Comparison of ENCODE assay signal across 9 mouse cellular contexts in genomic region chr1:185482001-185482761, GRCm38 (mm10). TPM values are rescaled to one million over a fixed set of nuclear protein-coding genes. Genes with fewer than 3 reads are reported as not detected.
DNase-seq lines count a peak whose midpoint lies in the region; ATAC-seq and TF ChIP-seq lines count a peak whose summit lies in the region.
"Had no signal": no experiment of that assay in that cellular context is flagged by ENCODE, and none has a peak within 500 bp of the region (broad histone marks: within the 10 kb centered on the region; RNA-seq: fewer than 3 reads in every experiment).

No protein-coding gene starts in this region.

- WGBS in kidney, adult 2 months: 38% methylated on average over 19 of the region's 19 CpGs
- WGBS in hindbrain, embryonic 11.5 days: 55% methylated on average over 19 of the region's 19 CpGs

- H3K27me3 ChIP-seq in kidney, adult 2 months (replicated peaks; ENCODE audit: control insufficient read depth, insufficient read depth, low read length): no peaks in the 10 kb centered on the region
- no peaks in the 10 kb centered on the region for H3K27me3 ChIP-seq in hindbrain, embryonic 11.5 days (ENCODE audit: control insufficient read depth, insufficient read depth, low read length)

- intact Hi-C loops in left cerebral cortex, postnatal 36 days (cut with DNase I): no loop called here

- peak overlapping the region; percentile 21; the same call in 1 of the 2 replicates for H3K4me3 ChIP-seq in kidney, adult 2 months (ENCODE audit: insufficient read depth, low read depth, low read length)
- H3K4me3 ChIP-seq in hindbrain, embryonic 11.5 days (ENCODE audit: low read depth, low read length): no peak overlapping the region

- H3K4me1 ChIP-seq in kidney, adult 2 months (ENCODE audit: control insufficient read depth, insufficient read depth, low read length): no peaks in the 10 kb centered on the region
- H3K4me1 ChIP-seq in hindbrain, embryonic 11.5 days (replicated peaks; ENCODE audit: control insufficient read depth, insufficient read depth, low read length): peaks cover 7% of the 10 kb centered on the region; the same call in 1 of the 2 replicates

- H3K4me2 ChIP-seq in hindbrain, embryonic 11.5 days (replicated peaks; ENCODE audit: low read depth, low read length): peak overlapping the region; percentile 11; the same call in 1 of the 2 replicates

- H3K9ac ChIP-seq in hindbrain, embryonic 11.5 days (ENCODE audit: low read depth, low read length): no peak overlapping the region

- TF ChIP-seq CTCF in kidney, adult 2 months (conservative IDR thresholded peaks at IDR 0.05; ENCODE audit: insufficient read depth, insufficient read length, low read depth, low read length): no peak

- H3K9me3 ChIP-seq in hindbrain, embryonic 11.5 days (ENCODE audit: control insufficient read depth, low read length): no peaks in the 10 kb centered on the region

- no peak for TF ChIP-seq POLR2A in kidney, adult 2 months (IDR thresholded peaks at IDR 0.05; ENCODE audit: low read depth, low read length)

- ATAC-seq in hindbrain, embryonic 11.5 days (ENCODE audit: low FRiP score): peak; percentile 83

- no peak overlapping the region for H3K27ac ChIP-seq in kidney, adult 2 months (ENCODE audit: insufficient read depth, low read depth, low read length)
- peak overlapping the region; percentile 53 for H3K27ac ChIP-seq in hindbrain, embryonic 11.5 days (ENCODE audit: low read depth, low read length)

- no peaks in the 10 kb centered on the region for H3K36me3 ChIP-seq in kidney, adult 2 months (ENCODE audit: control insufficient read depth, insufficient read depth, low read length)
- no peaks in the 10 kb centered on the region for H3K36me3 ChIP-seq in hindbrain, embryonic 11.5 days (ENCODE audit: control insufficient read depth, insufficient read depth, low read length)

- no peak for DNase-seq in kidney, adult 2 months
- no peak for DNase-seq in kidney, postnatal 25 days
- peak; percentile 65 for DNase-seq in embryo, embryonic 10 days (ENCODE audit: low spot score)
- peak; percentile 65 for DNase-seq in hindbrain, embryonic 11.5 days (ENCODE audit: low spot score)
- DNase-seq in left cerebral cortex, postnatal 36 days (ENCODE audit: low spot score in 2 of 2): peak; percentile 32 to 42
- peak; percentile 51 to 55 for DNase-seq in right cerebral cortex, adult 2 months (ENCODE audit: low spot score in 2 of 2)
- no peak for DNase-seq in adrenal gland, postnatal 36 days
- no peak for DNase-seq in adrenal gland, adult 2 months

RNA-seq across cellular contexts. Expression of gene Slc30a10, which starts 27.5 kb away (rescaled TPM):
- 0.01 TPM in 1 of 2 replicates, not detected in the other for polyA plus RNA-seq in kidney, adult 2 months (2012; rRNA removed)
- polyA plus RNA-seq in hindbrain, embryonic 11.5 days (2014; fragmentation: Nextera tagmentation; extraction: Ambion mirVana): 1.5 TPM in 2 replicates
- total RNA-seq in left cerebral cortex, postnatal 36 days (2021): 1 to 10 TPM; 7.9 to 9.4 TPM
- total RNA-seq in adrenal gland, postnatal 36 days (2021): under 1 TPM in 1 of 2 experiments, not detected in 1; 0.03 TPM
- under 1 TPM in 1 of 2 experiments, not detected in 1; 0.09 TPM for total RNA-seq in adrenal gland, adult 2 months (2021)
- not detected in 2 replicates for polyA plus RNA-seq in adrenal gland, adult 2 months (2012; rRNA removed)
- polyA plus RNA-seq: testis, adult 2 months had no signal

Comparison
In these comparisons a context has a peak if more than half of its experiments do, and no peak if none do; other contexts are left out.
1. DNase-seq: peak in embryo, embryonic 10 days (single experiment), hindbrain, embryonic 11.5 days (single experiment), left cerebral cortex, postnatal 36 days (2 of 2) and right cerebral cortex, adult 2 months (2 of 2); none in kidney, adult 2 months (single experiment), kidney, postnatal 25 days (0 of 2), adrenal gland, postnatal 36 days (0 of 2) and adrenal gland, adult 2 months (single experiment).
2. RNA of gene Slc30a10, which starts 27.5 kb away (total RNA-seq): 7.9 to 9.4 TPM in left cerebral cortex, postnatal 36 days; 0.09 TPM in adrenal gland, adult 2 months and 0.03 TPM in adrenal gland, postnatal 36 days; every median in the first group is over 4 times any median in the second.